Mouse (Mus musculus): ENCODE measurements around the gene Dclre1b.

Dclre1b gene

GRCm38 (mm10) chr3:103773508-103773907, 35.7 kb downstream of the Dclre1b start:
- no peak for DNase-seq (ENCODE audit: low spot score in 2 of 2)

- no peak for DNase-seq (ENCODE audit: low spot score in 2 of 2)
These were observed 36.4 kb downstream of the Dclre1b start for GRCm38 (mm10) chr3:103772846-103773245.

- peak in 1 of 2 experiments; percentile 14 for DNase-seq (ENCODE audit: low spot score in 2 of 2)
These were observed 37.6 kb downstream of the Dclre1b start for GRCm38 (mm10) chr3:103771531-103772130.

GRCm38 (mm10) chr3:103766789-103767188, 42.5 kb downstream of the Dclre1b start:
- no peak for DNase-seq (ENCODE audit: low spot score in 2 of 2)

- DNase-seq (ENCODE audit: low spot score in 2 of 2), result no peak
These were observed 49.8 kb downstream of the Dclre1b start for GRCm38 (mm10) chr3:103759261-103759970.

- no peak for DNase-seq (ENCODE audit: low spot score in 2 of 2)
These were observed 50.8 kb downstream of the Dclre1b start for GRCm38 (mm10) chr3:103758456-103758855.

- no peak for DNase-seq (ENCODE audit: low spot score in 2 of 2)
These were observed 52.3 kb downstream of the Dclre1b start for GRCm38 (mm10) chr3:103756920-103757319.

- no peak for DNase-seq (ENCODE audit: low spot score in 2 of 2)
These were observed 53.9 kb downstream of the Dclre1b start for GRCm38 (mm10) chr3:103755351-103755750.

GRCm38 (mm10) chr3:103751558-103751957, 57.7 kb downstream of the Dclre1b start:
- DNase-seq (ENCODE audit: low spot score in 2 of 2), result no peak

All from right cerebral cortex, adult 2 months (tissue).